Mouse (Mus musculus) lung, adult 18-20 months (tissue): ENCODE results near the gene Lrrc4b.

ENCODE experiments used
- DNase-seq, 2 experiments: peaks; one replicate each; pipeline ENCODE4 v3.0.0; 2022; ENCODE audit warnings: mixed read lengths in 2 of 2

Lrrc4b gene

GRCm38 (mm10) chr7:44437188-44437587, 8.4 kb downstream of the Lrrc4b start:
- DNase-seq, result no peak

GRCm38 (mm10) chr7:44437933-44438332, 9.1 kb downstream of the Lrrc4b start:
- no peak for DNase-seq

- no peak for DNase-seq
Observed at GRCm38 (mm10) chr7:44439696-44440095, 10.9 kb downstream of the Lrrc4b start.

DNA sequence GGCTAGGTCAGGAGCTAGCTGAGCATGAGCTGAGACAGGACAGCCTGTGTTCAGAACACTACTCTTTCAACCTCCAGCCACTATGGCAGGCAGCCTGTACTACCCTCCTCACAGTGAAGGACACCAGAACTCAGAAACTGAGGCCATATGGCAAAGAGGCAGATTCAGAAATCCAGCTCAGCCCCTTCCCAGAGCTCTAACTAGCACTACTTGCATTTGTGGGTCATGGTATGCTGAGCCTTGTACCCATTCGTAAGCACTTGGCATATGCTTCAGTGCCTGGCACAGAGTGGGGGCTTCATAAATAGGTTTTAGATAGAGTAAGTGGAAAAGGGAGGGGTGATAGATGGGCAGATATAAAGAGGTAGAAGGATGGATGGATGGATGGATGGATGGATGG, 11.7 kb downstream of the Lrrc4b start:
- DNase-seq, result no peak

DNA sequence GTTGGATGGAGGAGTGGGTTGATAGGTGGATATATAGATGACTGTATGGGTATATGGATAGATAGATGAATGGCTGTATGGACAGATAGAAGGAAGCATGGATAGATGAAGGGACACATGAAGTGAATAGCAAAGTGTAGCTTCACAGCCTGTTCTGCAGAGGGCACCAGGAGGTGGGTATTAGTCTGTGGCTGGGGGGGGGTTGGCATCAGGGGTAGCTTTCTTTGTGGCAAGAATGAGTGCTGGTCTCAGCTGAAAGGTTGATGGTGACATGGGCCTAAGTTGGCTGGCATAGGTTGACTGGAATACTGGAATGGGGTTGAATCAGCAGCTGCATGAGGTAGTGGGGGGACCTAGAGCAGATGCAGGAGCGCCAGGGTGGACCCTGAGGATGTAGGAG, 12.4 kb downstream of the Lrrc4b start:
- no peak for DNase-seq

DNA sequence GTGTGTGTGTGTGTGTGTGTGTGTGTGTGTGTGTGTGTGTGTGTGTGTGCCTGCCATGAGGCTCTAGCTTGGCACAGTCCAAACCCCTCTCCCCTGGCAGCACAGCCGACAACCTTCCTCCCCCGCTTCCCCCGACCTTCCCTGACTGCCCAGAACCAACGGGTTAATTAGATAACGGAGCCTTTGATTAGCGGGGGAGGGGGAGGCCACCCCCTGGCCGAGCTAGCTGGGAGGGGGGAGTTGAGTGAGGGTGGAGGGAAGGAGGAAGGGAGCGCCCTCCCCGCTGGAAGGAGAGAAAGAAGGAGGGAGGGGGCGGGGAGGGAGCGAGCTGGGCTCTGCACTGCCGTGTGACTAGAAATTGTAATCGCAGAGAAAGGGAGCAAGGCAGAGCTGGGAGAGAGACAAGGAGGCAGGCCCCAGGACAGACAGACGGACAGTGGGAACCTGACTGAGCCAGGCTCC, 12.9 kb downstream of the Lrrc4b start:
- no peak for DNase-seq

GRCm38 (mm10) chr7:44442407-44442821, 13.6 kb downstream of the Lrrc4b start:
- DNase-seq, result no peak

GRCm38 (mm10) chr7:44443268-44444173, 14.7 kb downstream of the Lrrc4b start:
- no peak for DNase-seq

GRCm38 (mm10) chr7:44444886-44445527, 16.2 kb downstream of the Lrrc4b start:
- no peak for DNase-seq

DNA sequence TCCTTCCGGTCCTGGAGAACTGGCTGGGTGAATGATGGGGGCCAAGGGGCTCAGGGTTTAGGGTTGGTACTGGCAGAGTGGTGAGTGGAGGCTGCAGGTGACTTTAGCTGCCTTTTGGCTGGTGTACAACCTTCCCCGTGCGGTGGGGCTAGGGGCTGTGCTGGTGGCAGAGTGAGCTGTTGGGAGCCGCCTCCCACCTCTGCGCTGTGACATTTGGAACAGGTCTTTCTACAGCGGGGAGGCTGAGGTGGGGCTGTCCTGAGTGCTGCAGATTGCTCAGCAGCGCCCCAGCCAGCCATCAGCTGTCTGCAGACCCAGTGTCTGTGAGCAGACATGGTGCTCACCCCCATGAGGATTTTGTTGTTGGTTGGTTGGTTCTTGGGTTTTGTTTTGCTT, 16.7 kb downstream of the Lrrc4b start:
- no peak for DNase-seq

DNA sequence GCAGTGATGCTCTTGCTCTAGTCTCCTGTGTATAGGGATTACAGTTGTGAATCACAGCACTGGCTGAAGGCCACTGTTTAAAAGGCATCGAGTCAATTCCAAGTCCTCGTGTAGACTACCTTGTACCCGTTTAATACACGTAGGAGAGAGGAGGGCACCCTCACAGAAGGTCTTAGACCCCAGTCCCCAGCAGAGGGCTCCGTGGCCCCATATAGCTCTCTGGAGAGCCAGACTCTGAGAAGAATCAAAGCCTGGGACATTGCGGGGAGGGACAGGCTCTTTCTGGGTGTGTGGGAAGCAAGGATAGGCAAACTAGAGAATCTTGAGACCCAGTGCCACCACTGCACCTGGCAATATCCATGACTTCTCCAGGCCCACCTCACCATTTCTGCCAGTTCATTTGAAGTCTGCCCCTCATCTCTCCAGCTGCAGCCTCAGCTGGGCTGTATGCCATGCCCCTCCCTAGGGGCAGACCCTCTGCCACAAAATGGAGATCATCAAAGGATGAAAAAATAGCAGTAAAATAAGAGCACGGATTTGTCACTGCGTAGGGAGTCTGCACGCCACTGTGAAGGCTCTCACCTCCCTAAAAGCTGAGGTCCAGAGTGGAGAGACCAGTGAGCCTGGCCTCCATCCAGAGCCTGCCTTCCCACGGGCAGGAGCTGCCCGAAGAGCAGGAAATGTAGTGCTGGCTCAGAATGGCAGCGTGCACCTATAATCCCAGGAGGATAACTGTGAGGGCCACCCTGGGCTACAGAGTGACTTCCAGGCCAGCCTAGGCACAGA, 17.4 kb downstream of the Lrrc4b start:
- no peak for DNase-seq

DNA sequence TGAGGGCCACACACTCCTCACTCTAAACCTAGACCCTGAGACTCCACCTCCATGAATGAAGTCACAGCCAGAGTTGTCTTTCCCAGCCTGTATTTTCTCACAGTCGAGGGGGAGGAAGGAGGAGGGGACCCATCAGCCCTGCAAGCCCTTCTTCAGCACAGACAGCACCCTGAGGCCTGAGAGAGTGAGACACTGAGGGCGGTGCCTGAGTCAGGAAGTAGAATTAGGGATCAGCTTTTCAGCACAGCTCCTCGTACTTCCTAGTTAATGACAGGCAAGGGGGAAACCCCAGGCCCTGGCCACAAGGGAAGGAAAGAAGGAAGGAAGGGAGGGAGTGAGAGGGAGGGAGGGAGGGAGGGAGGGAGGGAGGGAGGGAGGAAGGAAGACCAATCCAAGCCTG, 24.4 kb downstream of the Lrrc4b start:
- DNase-seq, result no peak

DNA sequence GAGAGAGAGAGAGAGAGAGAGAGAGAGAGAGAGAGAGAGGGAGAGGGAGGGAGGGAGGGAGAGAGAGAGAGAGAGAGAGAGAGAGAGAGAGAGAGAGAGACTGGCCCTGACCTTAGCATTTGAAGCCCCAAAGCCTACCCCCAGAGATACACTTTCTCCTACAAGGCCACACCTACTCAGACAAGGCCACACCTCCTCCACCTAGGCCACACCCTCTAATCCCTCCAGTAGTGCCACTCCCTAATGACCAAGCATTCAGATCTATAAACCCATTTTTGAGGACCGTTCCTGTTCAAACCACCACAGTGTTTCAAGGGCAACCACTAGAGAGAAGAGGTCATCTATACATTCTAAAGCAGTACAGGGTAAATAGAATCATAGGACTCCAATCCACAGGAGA, 27.5 kb downstream of the Lrrc4b start:
- no peak for DNase-seq

DNA sequence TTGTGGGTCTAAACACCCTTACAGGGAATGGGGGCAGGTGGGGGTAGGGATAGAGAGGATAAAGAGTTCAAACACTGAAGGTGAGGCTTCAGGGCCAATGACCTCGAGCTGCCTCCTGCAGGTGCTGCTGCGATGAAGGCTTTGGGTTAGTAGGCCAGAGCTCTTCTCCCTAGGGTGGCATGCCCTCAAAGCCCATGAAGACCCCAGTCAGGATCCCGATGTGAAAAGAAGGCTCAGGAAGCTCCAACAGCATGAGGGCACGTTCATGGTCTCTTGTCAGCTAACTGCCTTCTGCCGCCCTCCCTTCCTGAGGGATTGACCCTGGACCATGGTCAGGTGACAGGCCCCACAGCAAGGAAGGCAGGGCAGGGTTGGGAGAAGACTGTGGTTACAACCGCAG, 31.2 kb downstream of the Lrrc4b start:
- DNase-seq, result no peak

- DNase-seq, result no peak
Observed at GRCm38 (mm10) chr7:44460767-44461502, 32.1 kb downstream of the Lrrc4b start.

DNA sequence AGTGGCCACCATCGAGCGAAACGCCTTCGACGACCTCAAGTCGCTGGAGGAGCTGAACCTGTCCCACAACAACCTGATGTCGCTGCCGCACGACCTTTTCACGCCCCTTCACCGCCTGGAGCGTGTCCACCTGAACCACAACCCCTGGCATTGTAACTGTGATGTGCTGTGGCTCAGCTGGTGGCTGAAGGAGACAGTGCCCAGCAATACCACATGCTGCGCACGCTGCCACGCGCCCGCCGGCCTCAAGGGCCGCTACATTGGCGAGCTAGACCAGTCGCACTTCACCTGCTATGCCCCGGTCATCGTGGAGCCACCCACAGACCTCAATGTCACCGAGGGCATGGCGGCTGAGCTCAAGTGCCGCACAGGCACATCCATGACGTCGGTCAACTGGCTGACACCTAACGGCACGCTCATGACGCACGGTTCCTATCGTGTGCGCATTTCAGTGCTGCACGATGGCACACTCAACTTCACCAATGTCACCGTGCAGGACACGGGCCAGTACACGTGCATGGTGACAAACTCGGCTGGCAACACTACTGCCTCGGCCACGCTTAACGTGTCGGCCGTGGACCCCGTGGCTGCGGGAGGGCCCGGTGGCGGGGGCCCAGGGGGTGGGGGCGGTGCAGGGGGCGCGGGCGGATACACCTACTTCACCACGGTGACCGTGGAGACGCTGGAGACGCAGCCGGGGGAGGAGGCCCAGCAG, 32.8 kb downstream of the Lrrc4b start:
- no peak for DNase-seq

DNA sequence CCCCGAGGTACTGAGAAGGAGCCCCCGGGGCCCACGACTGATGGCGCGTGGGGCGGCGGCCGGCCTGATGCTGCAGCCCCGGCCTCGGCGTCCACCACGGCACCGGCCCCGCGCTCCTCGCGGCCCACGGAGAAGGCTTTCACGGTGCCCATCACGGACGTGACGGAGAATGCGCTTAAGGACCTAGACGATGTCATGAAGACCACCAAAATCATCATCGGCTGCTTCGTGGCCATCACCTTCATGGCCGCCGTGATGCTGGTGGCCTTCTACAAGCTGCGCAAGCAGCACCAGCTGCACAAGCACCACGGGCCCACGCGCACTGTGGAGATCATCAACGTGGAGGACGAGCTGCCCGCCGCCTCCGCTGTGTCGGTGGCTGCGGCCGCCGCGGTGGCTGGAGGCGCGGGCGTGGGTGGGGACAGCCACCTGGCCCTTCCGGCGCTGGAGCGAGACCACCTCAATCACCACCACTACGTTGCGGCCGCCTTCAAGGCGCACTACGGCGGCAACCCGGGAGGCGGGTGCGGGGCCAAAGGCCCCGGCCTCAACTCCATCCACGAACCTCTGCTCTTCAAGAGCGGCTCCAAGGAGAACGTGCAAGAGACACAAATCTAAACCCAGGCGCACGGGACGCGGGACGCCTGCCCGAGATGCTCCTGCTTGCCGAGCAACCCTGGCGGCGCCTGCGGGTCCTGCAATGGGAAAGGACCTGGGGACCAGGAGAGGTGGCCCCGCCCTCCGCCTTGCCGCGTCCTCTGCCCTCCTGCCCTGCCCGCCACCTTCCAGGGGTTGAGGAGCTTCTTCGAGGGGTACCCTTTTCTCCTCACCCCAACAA, 33.6 kb downstream of the Lrrc4b start:
- no peak for DNase-seq

DNA sequence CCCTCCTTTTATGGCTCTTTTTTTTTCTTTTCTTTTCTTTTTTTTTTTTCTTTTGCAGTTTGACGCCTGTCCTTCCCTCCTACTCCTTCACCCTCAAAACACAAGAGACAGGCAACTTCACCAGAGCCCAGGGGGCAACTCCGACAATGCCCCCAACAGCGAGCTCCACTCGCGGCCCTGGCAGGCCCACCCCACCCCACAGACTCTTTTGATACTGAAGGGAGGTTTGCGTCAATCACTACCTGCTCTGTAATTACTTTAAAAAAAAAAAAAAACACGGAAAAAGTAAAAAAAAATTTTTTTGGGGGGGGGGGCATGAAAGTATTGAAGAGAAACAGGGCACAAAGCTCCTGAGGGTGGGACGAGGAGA, 34.2 kb downstream of the Lrrc4b start:
- no peak for DNase-seq

GRCm38 (mm10) chr7:44463556-44464225, 34.9 kb downstream of the Lrrc4b start:
- no peak for DNase-seq

DNA sequence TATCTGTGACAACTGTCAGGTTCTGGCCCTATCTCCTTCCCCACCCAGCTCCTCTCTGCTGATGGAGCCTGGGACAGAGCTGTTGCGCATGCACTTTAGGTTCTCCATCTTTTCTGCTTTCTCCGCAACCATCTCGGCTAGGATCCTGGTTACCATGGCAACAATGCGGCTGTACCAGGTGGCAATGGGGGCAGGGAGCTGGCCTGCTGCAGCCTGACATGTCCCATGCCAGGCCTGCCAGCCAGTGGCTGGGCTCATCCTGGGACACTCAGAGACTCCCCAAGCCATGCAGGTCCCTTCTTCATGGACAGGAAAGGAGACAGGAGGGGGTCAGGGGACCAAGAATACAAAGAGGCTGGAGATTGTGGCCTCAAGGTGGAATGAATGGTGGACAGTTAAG, 35.7 kb downstream of the Lrrc4b start:
- DNase-seq, result no peak

DNA sequence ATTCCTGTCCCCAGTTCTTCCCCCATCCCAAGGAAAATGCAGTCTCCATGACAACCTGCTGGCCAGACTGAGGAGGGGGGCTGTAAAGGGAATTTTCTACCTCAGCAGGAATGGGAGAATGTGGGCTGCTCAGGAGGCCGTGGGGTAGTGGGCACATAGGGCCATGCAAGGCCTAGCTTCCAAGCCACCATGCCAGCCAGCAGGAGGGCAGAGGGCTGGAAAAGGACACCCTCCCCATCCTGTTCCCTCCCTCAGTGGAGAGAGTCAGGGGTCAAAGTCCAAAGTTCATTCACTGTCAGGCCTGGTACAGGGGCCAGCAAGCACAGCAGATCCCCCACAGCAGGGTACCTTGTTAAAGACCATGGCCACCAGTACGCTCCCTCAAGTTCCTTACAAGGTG, 36.3 kb downstream of the Lrrc4b start, which contains the start of gene Aspdh:
TSS of gene Aspdh (plus strand) at position 281 of the 400 bp plus-strand sequence.
- no peak for DNase-seq
